Mouse (Mus musculus) testis, adult 2 months (tissue): ENCODE measurements around the gene Lhfpl5. TPM values are rescaled to one million over a fixed set of nuclear protein-coding genes. Genes with fewer than 3 reads are reported as not detected.
A peak's percentile ranks its signal among the peaks of the same experiment; 100 is the strongest.
"Not testable (repeated sequence)": the region's sequence is repeated elsewhere in the genome, so short reads cannot be mapped to it uniquely, and the experiment has no call there.

Experiments used
- H3K27ac ChIP-seq: fragments of 200-500 bp; 2 replicates; pipeline ENCODE4 v1.5.1; 2012; ENCODE audit warnings: low read depth, low read length; ENCODE audit not compliant: control insufficient read depth, insufficient read depth
- H3K27me3 ChIP-seq: fragments of 200-500 bp; 2 replicates; pipeline ENCODE4 v1.6.1; 2012; ENCODE audit warnings: mild to moderate bottlenecking, low read length, moderate library complexity; ENCODE audit not compliant: control insufficient read depth, insufficient read depth
- H3K36me3 ChIP-seq: fragments of 200-500 bp; 2 replicates; pipeline ENCODE4 v1.6.1; 2012; ENCODE audit warnings: mild to moderate bottlenecking, low read length; ENCODE audit not compliant: control insufficient read depth, insufficient read depth
- H3K4me1 ChIP-seq: fragments of 200-500 bp; 2 replicates; pipeline ENCODE4 v1.6.1; 2012; ENCODE audit warnings: low read length; ENCODE audit not compliant: control insufficient read depth, insufficient read depth
- H3K4me3 ChIP-seq: fragments of 200-500 bp; 2 replicates; pipeline ENCODE4 v1.5.1; 2012; ENCODE audit warnings: low read depth, mild to moderate bottlenecking, low read length, moderate library complexity, mixed read lengths; ENCODE audit not compliant: control insufficient read depth
- CTCF ChIP-seq: fragments of 200-500 bp; IDR thresholded peaks from 2 replicates; pipeline ENCODE4 v1.5.1; 2012; ENCODE audit warnings: low read depth, mild to moderate bottlenecking, inconsistent platforms, low read length, moderate library complexity; ENCODE audit not compliant: control insufficient read depth, insufficient read depth, insufficient replicate concordance
- POLR2A ChIP-seq: fragments of 200-500 bp; IDR thresholded peaks from 2 replicates; pipeline ENCODE4 v1.6.1; 2012; ENCODE audit warnings: low read depth, mild to moderate bottlenecking, inconsistent platforms, low read length, moderate library complexity; ENCODE audit not compliant: control insufficient read depth
- polyA plus RNA-seq: library from polyadenylated mRNA; depleted of rRNA; stranded (reverse); fragments of >200 nt; gene quantifications from 2 replicates; pipeline ENCODE4 v1.2.3, GENCODE M21; 2012

Lhfpl5 gene
- polyA plus RNA-seq, 1 experiment: 0.10 TPM

GRCm38 (mm10) chr17:28533327-28533726, 42.1 kb upstream of the Lhfpl5 start:
- peak overlapping the region; percentile 81 for H3K4me3 ChIP-seq
- H3K36me3 ChIP-seq: no peaks in the 10 kb centered on the region
- TF ChIP-seq POLR2A (peak; percentile 59; the same call in 1 of the 2 replicates), CTCF (no peak)
- peaks cover 10% of the 10 kb centered on the region for H3K4me1 ChIP-seq
- no peak overlapping the region for H3K27ac ChIP-seq
- no peaks in the 10 kb centered on the region for H3K27me3 ChIP-seq

GRCm38 (mm10) chr17:28537881-28538280, 37.6 kb upstream of the Lhfpl5 start:
- H3K27me3 ChIP-seq: no peaks in the 10 kb centered on the region

GRCm38 (mm10) chr17:28546925-28547324, 28.5 kb upstream of the Lhfpl5 start:
- H3K27ac ChIP-seq: no peak overlapping the region
- peaks cover 4% of the 10 kb centered on the region for H3K4me1 ChIP-seq
- H3K27me3 ChIP-seq: no peaks in the 10 kb centered on the region
- no peaks in the 10 kb centered on the region for H3K36me3 ChIP-seq
- TF ChIP-seq POLR2A (no peak), CTCF (no peak)
- no peak overlapping the region for H3K4me3 ChIP-seq

More at GRCm38 (mm10) chr17:28537881-28538280, 37.6 kb upstream of the Lhfpl5 start:
- H3K36me3 ChIP-seq: no peaks in the 10 kb centered on the region
- no peak overlapping the region for H3K27ac ChIP-seq
- TF ChIP-seq POLR2A (no peak), CTCF (peak; percentile 60; the same call in 1 of the 2 replicates)
- H3K4me1 ChIP-seq: peaks cover 13% of the 10 kb centered on the region
- H3K4me3 ChIP-seq: peak overlapping the region; percentile 26

- H3K27ac ChIP-seq: no peak overlapping the region
- no peak for TF ChIP-seq POLR2A
- no peak for TF ChIP-seq CTCF
- H3K4me1 ChIP-seq: peaks cover 10% of the 10 kb centered on the region
- no peaks in the 10 kb centered on the region for H3K36me3 ChIP-seq
- no peak overlapping the region for H3K4me3 ChIP-seq
- H3K27me3 ChIP-seq: no peaks in the 10 kb centered on the region
Measured at GRCm38 (mm10) chr17:28548550-28548949, 26.9 kb upstream of the Lhfpl5 start.

- H3K4me1 ChIP-seq: peaks cover 11% of the 10 kb centered on the region
- H3K27me3 ChIP-seq: no peaks in the 10 kb centered on the region
- no peak within 1 kb of the TSS for H3K4me3 ChIP-seq
- no peak within 1 kb of the TSS for H3K27ac ChIP-seq
- H3K36me3 ChIP-seq: no peaks in the 10 kb centered on the region
- TF ChIP-seq CTCF (no peak), POLR2A (no peak)
Measured at GRCm38 (mm10) chr17:28549111-28549510, 26.3 kb upstream of the Lhfpl5 start, which contains the start of gene Clpsl2. TSS of gene Clpsl2 (plus strand) at chr17:28549411.

- no peak overlapping the region for H3K27ac ChIP-seq
- H3K36me3 ChIP-seq: no peaks in the 10 kb centered on the region
- TF ChIP-seq CTCF: peak; percentile 89
- TF ChIP-seq POLR2A: no peak
- H3K4me1 ChIP-seq: peaks cover 11% of the 10 kb centered on the region
- H3K27me3 ChIP-seq: no peaks in the 10 kb centered on the region
- no peak overlapping the region for H3K4me3 ChIP-seq
Measured at GRCm38 (mm10) chr17:28553040-28553793, 22.2 kb upstream of the Lhfpl5 start.

GRCm38 (mm10) chr17:28554021-28554420, 21.4 kb upstream of the Lhfpl5 start:
- H3K4me3 ChIP-seq, H3K27me3 ChIP-seq, H3K27ac ChIP-seq, H3K4me1 ChIP-seq, H3K36me3 ChIP-seq: not testable (repeated sequence)
